Mouse (Mus musculus): ENCODE data around the gene Gm960.

The Gm960 gene

GRCm38 (mm10) chr19:4624406-4625178, 73.9 kb downstream of the Gm960 start:
- DNase-seq (ENCODE audit: extremely low read depth, low read depth, low spot score) = no peak

DNA sequence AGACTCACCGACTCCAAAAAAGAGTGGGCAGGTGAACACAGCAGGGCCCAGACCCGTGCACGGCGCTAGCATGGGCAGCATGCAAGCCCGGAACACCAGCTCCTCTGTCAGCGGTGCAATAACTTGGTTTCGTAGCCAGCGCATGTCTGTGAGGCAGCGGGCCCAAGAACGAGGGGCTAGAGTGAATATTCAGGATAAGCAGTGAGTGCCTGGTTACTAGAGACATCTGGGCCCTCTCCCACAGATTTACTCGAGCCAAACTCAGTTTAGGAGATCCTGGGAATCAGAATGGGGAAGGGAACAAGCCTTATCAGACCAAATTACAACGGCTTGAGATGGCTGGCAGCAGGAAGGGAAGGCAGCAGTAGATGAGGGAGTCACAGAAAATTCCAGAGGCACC, 74.5 kb downstream of the Gm960 start:
- DNase-seq (ENCODE audit: extremely low read depth, low read depth, low spot score) = no peak

- DNase-seq (ENCODE audit: extremely low read depth, low read depth, low spot score) = no peak
These were observed 75.0 kb downstream of the Gm960 start for GRCm38 (mm10) chr19:4623419-4623818.

DNA sequence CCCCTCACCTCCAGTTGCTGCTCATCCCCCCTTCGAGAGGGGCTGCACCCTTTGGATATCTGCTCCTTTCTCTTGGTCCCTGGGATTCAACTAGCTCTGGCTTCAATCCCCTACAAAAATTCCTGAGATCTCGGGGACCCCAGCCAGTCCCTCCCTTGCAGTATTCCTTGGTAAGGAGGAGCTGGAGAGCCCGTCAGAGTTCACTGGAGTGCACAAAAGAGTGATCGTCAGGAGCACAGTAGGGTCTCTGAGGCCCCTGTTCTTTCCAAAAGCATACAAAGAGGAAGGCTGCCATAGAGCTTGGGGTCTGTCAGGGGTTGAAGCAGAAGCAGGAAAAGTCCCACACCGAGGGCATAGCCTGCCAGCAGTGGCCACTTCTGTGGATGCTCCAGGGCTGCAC, 75.7 kb downstream of the Gm960 start:
- DNase-seq (ENCODE audit: extremely low read depth, low read depth, low spot score) = no peak

GRCm38 (mm10) chr19:4620721-4621120, 77.7 kb downstream of the Gm960 start:
- DNase-seq (ENCODE audit: extremely low read depth, low read depth, low spot score) = no peak

- DNase-seq (ENCODE audit: extremely low read depth, low read depth, low spot score) = no peak
These were observed 79.0 kb downstream of the Gm960 start for GRCm38 (mm10) chr19:4619461-4619860.

- no peak for DNase-seq (ENCODE audit: extremely low read depth, low read depth, low spot score)
These were observed 80.3 kb downstream of the Gm960 start for GRCm38 (mm10) chr19:4618183-4618582.

DNA sequence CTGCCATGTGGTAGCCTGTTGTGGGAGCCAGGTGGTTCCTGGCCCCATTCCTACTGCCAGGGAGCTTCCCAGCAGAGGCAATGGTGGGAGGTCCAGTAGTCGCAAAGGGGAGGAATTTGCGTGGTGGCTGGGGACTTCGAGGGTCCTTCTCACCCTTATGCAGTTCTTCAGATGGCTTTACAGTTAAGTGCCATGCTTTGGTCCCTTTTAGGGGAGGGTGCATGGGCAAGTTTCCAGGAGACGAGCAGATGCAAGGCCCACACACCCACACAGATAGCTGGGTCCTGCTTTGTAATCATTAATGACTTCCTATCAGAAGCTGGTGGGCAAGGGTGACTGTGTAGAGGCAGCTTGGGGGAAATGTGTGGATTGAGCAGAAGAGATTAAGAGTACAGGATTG, 81.9 kb downstream of the Gm960 start:
- DNase-seq (ENCODE audit: extremely low read depth, low read depth, low spot score) = no peak

DNA sequence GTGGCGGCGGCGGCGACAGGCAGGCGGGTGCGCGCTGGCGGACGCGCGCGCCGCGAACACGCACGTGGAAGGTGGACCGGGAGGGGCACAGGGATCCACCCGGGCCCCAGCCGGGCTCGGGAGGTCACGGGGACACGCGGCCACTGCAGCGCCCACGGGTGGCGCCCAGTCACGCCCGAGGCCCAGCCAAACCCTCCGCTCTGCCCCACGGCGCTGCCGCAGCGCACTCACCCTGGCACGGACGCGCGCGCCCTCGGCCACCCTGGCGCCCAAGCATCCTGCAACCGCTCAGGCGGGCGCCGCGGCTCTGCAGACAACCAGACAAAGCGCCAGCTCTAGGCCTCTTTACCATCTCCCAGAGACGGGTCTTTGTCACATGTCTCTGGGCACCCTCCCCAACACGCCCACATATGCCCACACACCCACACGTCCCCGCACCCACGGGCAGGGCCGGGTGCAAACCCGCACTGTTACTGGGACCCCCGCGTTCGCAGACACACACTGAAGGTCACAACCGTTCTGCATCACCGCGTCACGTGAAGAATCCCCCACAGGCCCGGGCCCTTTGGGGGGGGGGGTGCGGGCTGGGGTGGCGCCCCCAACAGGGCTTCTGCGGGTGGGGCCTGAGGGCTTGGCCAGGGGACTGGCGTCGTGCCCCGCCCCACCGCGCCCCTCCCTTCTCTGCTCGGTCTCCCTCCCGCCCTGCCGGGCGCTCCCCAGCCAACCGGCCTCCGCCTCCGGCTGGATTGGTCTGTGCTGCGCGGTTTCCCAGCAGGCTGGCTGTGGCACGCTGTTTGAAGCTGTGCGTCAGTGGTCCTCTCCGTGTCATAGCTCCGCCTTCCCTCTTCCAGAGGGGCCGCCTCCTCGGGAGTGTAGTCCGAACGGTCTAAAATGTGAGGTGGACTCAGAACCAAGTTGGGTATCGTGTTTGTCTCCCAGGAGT, 83.0 kb downstream of the Gm960 start, which contains the start of gene Lrfn4:
Gene Lrfn4, minus strand, starts transcription at position 517 of the 943 bp plus-strand sequence.
- no peak for DNase-seq (ENCODE audit: extremely low read depth, low read depth, low spot score)

DNA sequence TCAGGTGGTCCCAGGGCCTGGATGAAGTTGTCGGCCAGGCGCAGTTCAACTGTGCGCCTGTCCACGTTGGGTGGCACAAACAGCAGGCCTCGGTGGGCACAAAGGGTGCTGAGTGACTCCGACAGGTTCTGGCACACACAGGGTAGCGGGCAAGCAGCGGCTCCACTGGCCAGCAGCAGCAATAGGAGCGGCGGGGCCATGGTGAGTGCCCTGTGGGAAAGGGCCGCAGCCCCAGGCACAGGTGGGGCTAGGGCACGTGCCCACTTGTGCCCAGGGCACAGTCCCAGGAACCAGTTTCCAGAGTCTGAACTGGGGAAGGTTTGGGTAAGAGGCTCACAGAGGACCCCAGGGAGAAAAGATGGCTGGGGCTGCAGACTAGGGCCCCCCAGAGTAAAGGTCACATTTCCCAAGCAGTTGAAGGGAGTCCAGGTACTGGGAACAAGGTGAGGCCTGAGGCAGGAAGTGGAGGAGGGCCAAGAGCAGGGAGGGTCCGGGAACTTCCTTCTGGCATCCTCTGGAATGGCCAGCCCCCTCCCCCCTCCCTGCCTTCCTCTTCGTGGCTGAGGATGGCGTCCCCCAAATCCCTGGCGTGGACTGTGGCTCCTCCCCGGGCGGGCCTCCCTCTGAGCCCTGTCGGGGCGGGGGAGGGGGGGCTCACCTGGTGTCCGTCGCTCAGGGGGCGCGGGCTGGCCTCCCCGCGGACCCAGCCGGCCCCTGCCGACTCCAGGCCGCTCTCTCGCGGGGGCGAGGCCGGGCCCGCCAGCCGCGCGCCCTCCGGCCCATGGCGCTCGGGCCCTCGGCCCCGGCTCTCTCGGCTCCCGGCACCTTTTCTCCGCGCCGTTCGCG, 83.9 kb downstream of the Gm960 start:
- DNase-seq (ENCODE audit: extremely low read depth, low read depth, low spot score) = no peak

DNA sequence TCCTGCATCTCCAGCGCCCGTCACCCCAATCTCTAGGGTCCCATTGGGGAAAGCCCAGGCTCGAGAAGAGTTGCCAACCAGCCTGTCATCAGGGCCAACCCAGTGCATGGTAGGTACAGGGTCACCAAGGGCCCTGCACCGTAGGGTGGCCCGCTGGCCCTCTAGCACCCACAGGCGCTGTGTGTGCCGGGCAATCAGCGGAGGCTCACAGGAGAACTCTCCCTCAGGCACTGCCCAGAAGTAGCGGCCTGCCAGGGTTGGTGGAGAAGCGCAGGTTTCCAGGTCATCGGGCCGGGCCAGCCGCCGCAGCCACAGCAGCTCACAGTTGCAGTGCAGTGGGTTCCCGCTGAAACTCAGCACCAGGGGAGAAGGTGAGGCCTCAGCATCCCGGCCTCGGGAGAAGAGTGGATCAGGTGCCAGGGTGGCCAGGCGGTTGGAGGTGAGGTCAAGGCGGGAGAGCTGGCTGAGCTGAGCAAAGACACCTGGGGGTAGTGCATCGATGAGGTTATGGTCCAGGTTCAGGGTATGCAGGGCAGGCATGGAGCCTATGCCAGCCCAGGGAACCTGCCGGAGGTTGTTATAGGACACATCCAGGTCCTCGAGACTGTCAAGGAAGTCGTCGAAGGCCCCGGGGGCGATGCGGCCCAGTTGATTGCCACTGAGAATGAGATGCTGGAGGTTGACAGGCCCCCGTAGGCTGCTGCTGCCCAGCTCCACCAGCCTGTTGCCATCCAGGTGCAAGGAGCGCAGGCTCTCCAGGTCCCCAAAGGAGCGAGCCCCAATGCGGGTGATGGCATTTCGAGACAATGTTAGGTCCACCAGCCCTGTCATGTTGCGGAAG, 84.8 kb downstream of the Gm960 start:
- DNase-seq (ENCODE audit: extremely low read depth, low read depth, low spot score) = no peak

- no peak for DNase-seq (ENCODE audit: extremely low read depth, low read depth, low spot score)
These were observed 86.1 kb downstream of the Gm960 start for GRCm38 (mm10) chr19:4612181-4612961.

DNA sequence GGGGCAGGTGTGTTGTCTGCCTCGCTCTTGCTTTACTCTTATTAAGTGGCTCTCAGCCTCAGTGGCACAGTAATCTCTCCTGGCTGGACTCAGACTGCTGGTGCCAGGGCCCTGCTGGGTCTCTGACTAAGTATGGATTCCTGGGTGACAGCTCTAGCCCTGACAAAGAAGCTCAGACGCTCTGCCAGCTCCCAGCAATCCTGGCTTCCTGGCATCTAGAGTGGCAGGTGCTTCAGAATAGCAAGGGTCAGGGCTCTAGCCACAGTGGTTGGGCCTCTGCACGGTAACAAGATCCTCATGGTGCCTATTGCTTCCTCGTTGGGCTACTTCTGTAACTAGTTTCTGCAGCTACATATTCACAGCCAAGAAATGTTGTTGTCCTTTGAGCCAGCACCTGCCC, 88.4 kb downstream of the Gm960 start:
- no peak for DNase-seq (ENCODE audit: extremely low read depth, low read depth, low spot score)

DNA sequence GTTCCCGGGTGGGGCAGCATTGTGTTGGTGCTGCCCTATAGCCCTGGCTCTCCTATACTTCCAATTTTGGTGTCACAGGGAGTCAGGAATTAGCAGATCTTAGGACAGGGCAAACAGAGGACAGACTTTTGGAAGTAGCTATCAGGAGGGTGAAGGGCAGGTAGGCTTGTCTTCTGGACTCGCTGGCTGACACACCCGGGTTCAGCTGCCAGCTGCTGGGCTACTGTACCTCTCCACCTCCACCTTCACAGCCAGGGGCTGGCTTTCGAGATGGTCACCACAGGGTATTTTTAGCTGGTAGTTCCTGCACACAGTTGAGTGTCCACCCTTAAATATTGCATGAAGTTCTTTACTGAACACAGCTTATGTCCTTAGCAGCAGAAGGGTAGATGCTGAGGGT, 90.0 kb downstream of the Gm960 start:
- DNase-seq (ENCODE audit: extremely low read depth, low read depth, low spot score) = no peak

GRCm38 (mm10) chr19:4607406-4607805, 91.1 kb downstream of the Gm960 start:
- DNase-seq (ENCODE audit: extremely low read depth, low read depth, low spot score) = no peak

DNA sequence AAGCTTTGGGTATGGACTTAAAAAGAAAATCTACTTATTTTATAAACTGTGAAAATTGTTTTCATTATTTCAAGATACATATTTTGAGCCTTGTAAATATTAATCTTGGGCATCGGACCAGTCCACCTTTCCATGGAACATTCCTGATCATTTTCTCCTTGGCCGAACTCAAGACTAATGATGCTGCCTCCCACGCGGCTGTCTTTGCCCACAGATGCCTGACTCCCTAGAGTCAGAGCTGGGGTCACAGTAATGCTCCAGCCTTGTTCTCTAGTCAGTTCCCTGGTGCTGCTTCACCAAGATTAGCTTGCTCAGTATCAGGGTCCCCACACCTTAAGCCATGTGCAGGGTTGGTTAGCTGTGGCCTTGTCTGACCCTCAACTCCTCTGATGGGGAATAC, 92.8 kb downstream of the Gm960 start:
- DNase-seq (ENCODE audit: extremely low read depth, low read depth, low spot score) = no peak

DNA sequence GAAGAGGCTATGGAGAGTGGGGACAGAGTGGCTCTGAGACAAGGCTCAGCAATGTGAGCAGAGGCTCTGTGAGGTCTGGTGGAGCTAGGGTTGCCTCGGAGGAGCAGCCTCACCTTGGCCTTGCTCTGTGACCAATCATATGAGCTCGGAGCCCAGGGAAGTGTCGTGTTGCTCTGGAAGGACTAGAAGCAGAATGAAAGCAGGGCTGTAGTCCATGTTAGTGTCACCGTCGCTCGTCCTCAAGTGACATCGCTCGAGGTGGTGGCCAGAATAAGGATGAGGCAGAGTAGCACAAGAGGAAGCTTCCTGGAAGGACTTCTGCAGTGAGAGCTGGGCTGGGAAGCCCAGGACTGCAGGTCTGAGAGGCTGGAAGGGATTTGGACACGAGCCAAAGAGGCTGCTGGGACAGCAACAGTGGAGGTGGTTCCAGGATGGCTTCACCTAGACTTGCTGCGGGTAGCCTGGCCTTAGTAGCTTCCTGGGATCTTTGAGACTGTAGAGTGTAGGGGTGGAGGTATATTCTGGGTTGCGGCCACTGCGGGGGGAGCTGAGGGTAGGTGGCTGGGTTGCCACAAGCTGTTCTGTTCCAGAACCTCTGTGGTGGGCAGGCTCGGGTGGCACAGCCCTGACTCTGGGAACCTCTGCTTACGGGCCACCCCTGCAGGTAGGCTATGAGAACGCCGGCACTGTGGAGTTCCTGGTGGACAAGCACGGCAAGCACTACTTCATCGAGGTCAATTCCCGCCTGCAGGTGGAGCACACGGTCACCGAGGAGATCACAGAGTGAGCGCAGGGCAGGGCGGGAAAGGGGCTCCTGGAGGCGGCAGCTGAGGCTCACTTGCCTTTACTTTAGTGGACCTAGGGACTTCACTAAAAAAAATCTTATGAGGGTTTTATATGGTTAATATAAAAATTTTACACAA, 94.4 kb downstream of the Gm960 start:
- DNase-seq (ENCODE audit: extremely low read depth, low read depth, low spot score) = no peak

DNA sequence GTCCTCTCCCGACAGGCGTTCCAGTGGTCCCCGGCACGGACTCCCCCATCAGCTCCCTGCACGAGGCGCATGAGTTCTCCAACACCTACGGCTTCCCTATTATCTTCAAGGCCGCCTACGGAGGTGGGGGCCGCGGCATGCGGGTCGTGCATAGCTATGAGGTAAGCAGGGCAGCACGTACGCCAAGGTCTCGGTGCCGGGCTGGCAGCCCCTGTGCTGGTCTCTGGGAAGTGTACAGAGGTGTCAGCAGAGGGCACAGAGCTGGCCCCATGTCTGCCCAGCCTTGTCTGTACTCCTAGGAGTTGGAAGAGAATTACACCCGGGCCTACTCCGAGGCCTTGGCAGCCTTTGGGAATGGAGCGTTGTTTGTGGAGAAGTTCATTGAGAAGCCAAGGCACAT, 96.0 kb downstream of the Gm960 start:
- no peak for DNase-seq (ENCODE audit: extremely low read depth, low read depth, low spot score)
